Mouse (Mus musculus) frontal cortex, postnatal 10 days (tissue): ENCODE data around the gene Lyve1.
A peak's percentile ranks its signal among the peaks of the same experiment; 100 is the strongest.
"Not testable (repeated sequence)": the region's sequence is repeated elsewhere in the genome, so short reads cannot be mapped to it uniquely, and the experiment has no call there.

Source experiments
- DNase-seq, 2 experiments: peaks; one replicate each; pipeline ENCODE4 v3.0.0; 2022; ENCODE audit warnings: low spot score in 2 of 2, mixed read lengths in 1 of 2

Lyve1 gene

GRCm38 (mm10) chr7:110862751-110863289 lies at the start of gene Lyve1:
Gene Lyve1, minus strand, starts transcription at chr7:110863239.
- DNase-seq, result no peak

GRCm38 (mm10) chr7:110908209-110909144 lies 45.4 kb upstream of the Lyve1 start:
- DNase-seq, result no peak

GRCm38 (mm10) chr7:110906566-110906965 lies 43.5 kb upstream of the Lyve1 start:
- no peak for DNase-seq

GRCm38 (mm10) chr7:110903226-110903625 lies 40.2 kb upstream of the Lyve1 start:
- DNase-seq, result no peak

GRCm38 (mm10) chr7:110897202-110897601 lies 34.2 kb upstream of the Lyve1 start:
- no peak for DNase-seq

- DNase-seq, result no peak
These were observed 33.4 kb upstream of the Lyve1 start for GRCm38 (mm10) chr7:110896453-110896852.

- DNase-seq, result not testable (repeated sequence)
These were observed 32.7 kb upstream of the Lyve1 start for GRCm38 (mm10) chr7:110895772-110896171.

- DNase-seq, result no peak
These were observed 31.6 kb upstream of the Lyve1 start for GRCm38 (mm10) chr7:110894673-110895072.

- DNase-seq, result no peak
These were observed 31.0 kb upstream of the Lyve1 start for GRCm38 (mm10) chr7:110893943-110894610.

GRCm38 (mm10) chr7:110891501-110891986 lies 28.5 kb upstream of the Lyve1 start:
- peak in 1 of 2 experiments; percentile 16 for DNase-seq

- DNase-seq, result no peak
These were observed 18.8 kb upstream of the Lyve1 start for GRCm38 (mm10) chr7:110881746-110882333.

GRCm38 (mm10) chr7:110878028-110878427 lies 15.0 kb upstream of the Lyve1 start:
- no peak for DNase-seq

- DNase-seq, result no peak
These were observed 13.9 kb upstream of the Lyve1 start for GRCm38 (mm10) chr7:110876965-110877364.

- no peak for DNase-seq
These were observed 5.8 kb upstream of the Lyve1 start for GRCm38 (mm10) chr7:110868807-110869206.

GRCm38 (mm10) chr7:110867116-110867515 lies 4.1 kb upstream of the Lyve1 start:
- no peak for DNase-seq

GRCm38 (mm10) chr7:110866021-110866420 lies 3.0 kb upstream of the Lyve1 start:
- no peak for DNase-seq

- no peak for DNase-seq
These were observed 2.5 kb upstream of the Lyve1 start for GRCm38 (mm10) chr7:110865570-110865969.

GRCm38 (mm10) chr7:110865038-110865437 lies 2.0 kb upstream of the Lyve1 start:
- no peak for DNase-seq

- no peak for DNase-seq
These were observed 2.9 kb downstream of the Lyve1 start for GRCm38 (mm10) chr7:110860129-110860528.

- no peak for DNase-seq
These were observed 7.4 kb downstream of the Lyve1 start for GRCm38 (mm10) chr7:110855604-110856003.

- no peak for DNase-seq
These were observed 8.0 kb downstream of the Lyve1 start for GRCm38 (mm10) chr7:110854927-110855546.
